Mouse (Mus musculus) myocyte (in vitro differentiated cells): Measurements from ENCODE around the gene 4930407I10Rik. TPM values are rescaled to one million over a fixed set of nuclear protein-coding genes. Genes with fewer than 3 reads are reported as not detected.

Experiments used
- H3K27me3 ChIP-seq: one replicate; pipeline ENCODE4 v1.6.1; 2011; ENCODE audit not compliant: control insufficient read depth, insufficient read depth, insufficient read length
- H3K36me3 ChIP-seq: one replicate; pipeline ENCODE4 v1.6.1; 2011; ENCODE audit not compliant: control insufficient read depth, insufficient read depth
- H3K4me2 ChIP-seq: one replicate; pipeline ENCODE4 v1.6.1; 2011; ENCODE audit warnings: low read depth, control low read depth
- H3K4me3 ChIP-seq: one replicate; pipeline ENCODE4 v1.5.1; 2011; ENCODE audit warnings: mild to moderate bottlenecking, control low read depth, moderate library complexity
- H3K79me2 ChIP-seq: one replicate; pipeline ENCODE4 v1.6.1; 2011; ENCODE audit not compliant: control insufficient read depth, insufficient read depth
- H3ac ChIP-seq: one replicate; pipeline ENCODE4 v1.6.1; 2011; ENCODE audit not compliant: control insufficient read depth, insufficient read length
- CEBPB ChIP-seq: IDR thresholded peaks from 2 replicates; pipeline ENCODE4 v1.6.1; 2011; ENCODE audit warnings: mild to moderate bottlenecking, moderate library complexity; ENCODE audit not compliant: poor library complexity, insufficient read depth, severe bottlenecking
- E2F4 ChIP-seq: IDR thresholded peaks from one replicate; pipeline ENCODE4 v1.6.1; 2011; ENCODE audit warnings: mild to moderate bottlenecking, control low read depth, moderate library complexity; ENCODE audit not compliant: insufficient read depth
- MAX ChIP-seq: IDR thresholded peaks from one replicate; pipeline ENCODE4 v1.6.1; 2011; ENCODE audit warnings: low read depth, mild to moderate bottlenecking, control low read depth
- MYOD1 ChIP-seq, 3 experiments: IDR thresholded peaks; one replicate each; pipeline ENCODE4 v1.6.1; 2011; ENCODE audit warnings: control low read depth in 2 of 3, low read depth in 2 of 3, mild to moderate bottlenecking in 2 of 3, moderate library complexity in 1 of 3; ENCODE audit not compliant: insufficient read length in 2 of 3, control insufficient read depth in 1 of 3
- MYOG ChIP-seq, 3 experiments: IDR thresholded peaks; one replicate each; pipeline ENCODE4 v1.6.1; 2011; ENCODE audit warnings: control low read depth in 2 of 3, low read depth in 2 of 3, mild to moderate bottlenecking in 2 of 3; ENCODE audit not compliant: insufficient read length in 2 of 3, control insufficient read depth in 1 of 3, insufficient read depth in 1 of 3
- POLR2A ChIP-seq: IDR thresholded peaks from one replicate; pipeline ENCODE4 v1.6.1; 2011; ENCODE audit warnings: low read depth, mild to moderate bottlenecking, control low read depth, moderate library complexity; ENCODE audit not compliant: insufficient read length
- POLR2AphosphoS2 ChIP-seq: IDR thresholded peaks from one replicate; pipeline ENCODE4 v1.6.1; 2011; ENCODE audit warnings: low read depth, control low read depth; ENCODE audit not compliant: insufficient read length
- REST ChIP-seq: IDR thresholded peaks from one replicate; pipeline ENCODE4 v1.6.1; 2011; ENCODE audit warnings: mild to moderate bottlenecking, control low read depth, moderate library complexity; ENCODE audit not compliant: insufficient read depth, insufficient read length
- SRF ChIP-seq: IDR thresholded peaks from one replicate; pipeline ENCODE4 v1.6.1; 2011; ENCODE audit warnings: low read depth; ENCODE audit not compliant: control insufficient read depth, insufficient read length
- TCF12 ChIP-seq: IDR thresholded peaks from one replicate; pipeline ENCODE4 v1.6.1; 2011; ENCODE audit warnings: mild to moderate bottlenecking, control low read depth; ENCODE audit not compliant: poor library complexity, insufficient read depth, severe bottlenecking
- TCF3 ChIP-seq: IDR thresholded peaks from one replicate; pipeline ENCODE4 v1.6.1; 2011; ENCODE audit warnings: low read depth, control low read depth; ENCODE audit not compliant: insufficient read length
- USF1 ChIP-seq: IDR thresholded peaks from one replicate; pipeline ENCODE4 v1.6.1; 2011; ENCODE audit warnings: low read depth, mild to moderate bottlenecking, control low read depth, moderate library complexity
- polyA plus RNA-seq: library from polyadenylated mRNA; unstranded; fragments of >200 nt; fragmentation: generic; extraction: Trizol; gene quantifications from one replicate; pipeline ENCODE4 v1.2.1, GENCODE M21; 2012; ENCODE audit warnings: missing spikeins

Gene 4930407I10Rik
- polyA plus RNA-seq, 1 experiment, result not detected

GRCm38 (mm10) chr15:82027276-82027675 lies 31.7 kb upstream of the 4930407I10Rik start:
- H3K79me2 ChIP-seq, result no peaks in the 10 kb centered on the region
- no peaks in the 10 kb centered on the region for H3K27me3 ChIP-seq
- H3K36me3 ChIP-seq, result peaks cover 79% of the 10 kb centered on the region
- TF ChIP-seq TCF3 (no peak), CEBPB (no peak), SRF (no peak), MYOD1 (IDR thresholded peaks at IDR 0.05; ENCODE audit: control insufficient read depth in 1 of 3, insufficient read length in 2 of 3, low read depth in 2 of 3) (no peak)
- no peak overlapping the region for H3K4me3 ChIP-seq
- H3ac ChIP-seq, result no peak overlapping the region
- no peak overlapping the region for H3K4me2 ChIP-seq

- TF ChIP-seq MYOG (IDR thresholded peaks at IDR 0.05; ENCODE audit: control insufficient read depth in 1 of 3, insufficient read depth in 1 of 3, insufficient read length in 2 of 3, low read depth in 2 of 3) (peak in 1 of 3 experiments; percentile 9), REST (no peak), SRF (no peak), MYOD1 (IDR thresholded peaks at IDR 0.05; ENCODE audit: control insufficient read depth in 1 of 3, insufficient read length in 2 of 3, low read depth in 2 of 3) (peak in 1 of 3 experiments; percentile 8), TCF12 (no peak)
- no peak overlapping the region for H3ac ChIP-seq
Observed at GRCm38 (mm10) chr15:82027726-82028125, 31.2 kb upstream of the 4930407I10Rik start.

GRCm38 (mm10) chr15:82032386-82032785 lies 26.6 kb upstream of the 4930407I10Rik start:
- TF ChIP-seq USF1 (no peak), MAX (no peak), POLR2AphosphoS2 (no peak), SRF (no peak), TCF12 (no peak), MYOG (IDR thresholded peaks at IDR 0.05; ENCODE audit: control insufficient read depth in 1 of 3, insufficient read depth in 1 of 3, insufficient read length in 2 of 3, low read depth in 2 of 3) (no peak), POLR2A (no peak), E2F4 (no peak), MYOD1 (IDR thresholded peaks at IDR 0.05; ENCODE audit: control insufficient read depth in 1 of 3, insufficient read length in 2 of 3, low read depth in 2 of 3) (no peak), CEBPB (no peak), TCF3 (no peak), REST (no peak)
- Histone ChIP-seq H3K4me3 (no peak overlapping the region), H3K4me2 (no peak overlapping the region), H3K27me3 (no peaks in the 10 kb centered on the region), H3ac (no peak overlapping the region), H3K79me2 (no peaks in the 10 kb centered on the region), H3K36me3 (peaks cover 64% of the 10 kb centered on the region)

More at GRCm38 (mm10) chr15:82027726-82028125, 31.2 kb upstream of the 4930407I10Rik start:
- Histone ChIP-seq H3K79me2 (no peaks in the 10 kb centered on the region), H3K27me3 (no peaks in the 10 kb centered on the region), H3K36me3 (peaks cover 77% of the 10 kb centered on the region), H3K4me3 (no peak overlapping the region), H3K4me2 (no peak overlapping the region)

- Histone ChIP-seq H3K36me3 (peaks cover 63% of the 10 kb centered on the region), H3K4me3 (no peak within 1 kb of the TSS), H3K79me2 (no peaks in the 10 kb centered on the region), H3ac (no peak within 1 kb of the TSS), H3K27me3 (no peaks in the 10 kb centered on the region), H3K4me2 (no peak within 1 kb of the TSS)
- TF ChIP-seq CEBPB (no peak), POLR2A (no peak), REST (no peak)
Observed at GRCm38 (mm10) chr15:82033762-82034161, 25.2 kb upstream of the 4930407I10Rik start, which contains the start of gene Desi1. TSS of gene Desi1 (minus strand) at chr15:82033862.

GRCm38 (mm10) chr15:82035904-82036689 lies 22.9 kb upstream of the 4930407I10Rik start:
- Histone ChIP-seq H3K4me2 (no peak overlapping the region), H3K79me2 (no peaks in the 10 kb centered on the region), H3K27me3 (no peaks in the 10 kb centered on the region), H3ac (no peak overlapping the region), H3K4me3 (no peak overlapping the region), H3K36me3 (peaks cover 55% of the 10 kb centered on the region)
- TF ChIP-seq CEBPB (no peak), POLR2A (peak; percentile 3)
